Mouse (Mus musculus) embryo, embryonic 9.5 days (tissue): Measurements from ENCODE around the gene Npffr2.
"Not testable (repeated sequence)": the region's sequence is repeated elsewhere in the genome, so short reads cannot be mapped to it uniquely, and the experiment has no call there.

Experiments
- DNase-seq: peaks from one replicate; pipeline ENCODE4 v3.0.0-alpha.2; 2017; ENCODE audit errors: extremely low spot score

Npffr2 gene

GRCm38 (mm10) chr5:89526878-89527578, at the start of gene Npffr2:
TSS of gene Npffr2 (plus strand) at chr5:89527429.
- peak; percentile 65 for DNase-seq

GRCm38 (mm10) chr5:89492560-89492959, 34.7 kb upstream of the Npffr2 start:
- no peak for DNase-seq

DNA sequence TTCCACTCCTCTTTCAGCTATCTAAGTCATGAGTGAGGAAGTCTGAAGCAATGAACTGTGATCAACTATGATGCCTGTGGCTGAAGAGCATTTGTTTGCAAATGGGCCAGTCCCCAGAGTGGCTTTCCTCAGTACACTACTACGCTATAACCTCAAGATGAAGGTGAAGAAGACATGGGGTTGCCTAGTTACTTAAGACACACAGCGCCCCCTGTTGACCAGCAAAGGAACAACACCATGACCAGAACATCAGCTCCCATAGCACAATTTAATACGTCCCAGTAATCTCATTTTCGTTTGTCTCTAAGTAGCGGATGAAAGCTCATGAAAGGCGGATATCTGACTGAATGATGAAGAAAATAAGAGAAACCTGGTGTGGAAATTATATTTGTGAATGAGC, 27.0 kb upstream of the Npffr2 start:
- DNase-seq = no peak

DNA sequence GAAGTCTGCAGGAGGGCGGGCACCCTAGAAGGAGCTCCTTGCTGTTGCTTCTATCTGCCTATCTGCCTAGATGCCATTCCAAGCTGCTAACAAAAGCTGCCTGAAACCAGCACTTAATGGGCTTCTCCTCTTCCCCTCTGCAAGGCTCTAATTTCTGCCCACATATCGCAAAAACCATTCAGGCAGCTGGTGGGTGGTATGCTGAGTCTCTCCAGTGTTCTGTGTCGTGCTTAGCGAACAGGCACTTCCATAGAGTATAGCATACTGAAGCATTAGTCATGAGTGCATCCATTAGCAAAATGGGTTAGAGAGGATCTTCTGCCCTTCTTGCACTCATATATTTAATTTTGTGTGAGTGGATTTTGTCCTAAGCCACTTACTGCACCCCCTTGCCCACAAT, 8.6 kb upstream of the Npffr2 start:
- DNase-seq = no peak

DNA sequence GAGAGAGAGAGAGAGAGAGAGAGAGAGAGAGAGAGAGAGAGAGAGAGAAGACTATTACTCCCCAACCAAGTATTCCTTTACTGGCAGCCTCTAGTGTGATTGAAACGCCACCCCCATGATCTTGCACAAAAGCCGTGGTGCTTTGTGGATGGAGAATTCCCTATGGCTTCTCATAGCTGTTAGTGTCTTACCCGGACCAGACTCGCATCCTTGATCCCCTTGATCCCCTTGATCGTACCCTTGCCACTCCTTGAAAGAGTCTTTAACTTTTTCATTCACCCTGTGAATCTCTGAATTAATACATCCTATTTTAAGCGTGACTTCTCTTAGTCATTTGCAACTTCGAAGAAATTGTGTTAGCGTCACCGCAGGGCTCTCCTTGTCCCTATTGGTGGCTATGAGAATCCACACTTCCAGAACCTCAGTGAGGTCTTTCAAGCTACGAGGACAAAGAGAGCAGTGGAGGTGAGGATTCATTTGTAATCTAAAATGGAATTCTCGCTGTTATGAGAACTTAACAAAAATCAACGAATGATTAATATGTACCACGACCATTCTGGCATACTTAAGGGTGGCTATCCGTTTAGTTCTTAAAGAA, 949 bp upstream of the Npffr2 start:
- peak; percentile 24 for DNase-seq

- peak; percentile 47 for DNase-seq
Observed at GRCm38 (mm10) chr5:89528951-89529350, 1.7 kb downstream of the Npffr2 start.

DNA sequence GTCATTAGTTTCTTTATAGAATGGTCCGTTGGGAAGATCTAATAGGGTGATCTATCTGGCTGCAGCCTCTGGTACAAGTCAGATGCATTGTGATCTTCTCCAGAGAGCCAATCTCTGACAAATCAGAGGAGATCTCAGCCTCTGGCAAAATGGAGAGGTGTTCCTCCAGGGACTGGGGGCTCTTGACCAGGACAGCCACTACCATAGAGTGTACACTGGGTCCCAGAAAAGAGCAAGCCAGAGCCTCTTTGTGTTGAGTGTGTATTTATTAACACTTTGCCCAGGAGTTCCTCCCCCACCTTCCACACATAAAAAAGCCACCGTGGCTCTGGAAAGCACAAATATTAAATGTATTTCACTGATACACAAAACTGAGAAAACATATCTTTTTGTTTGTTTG, 2.2 kb downstream of the Npffr2 start:
- DNase-seq = no peak

DNA sequence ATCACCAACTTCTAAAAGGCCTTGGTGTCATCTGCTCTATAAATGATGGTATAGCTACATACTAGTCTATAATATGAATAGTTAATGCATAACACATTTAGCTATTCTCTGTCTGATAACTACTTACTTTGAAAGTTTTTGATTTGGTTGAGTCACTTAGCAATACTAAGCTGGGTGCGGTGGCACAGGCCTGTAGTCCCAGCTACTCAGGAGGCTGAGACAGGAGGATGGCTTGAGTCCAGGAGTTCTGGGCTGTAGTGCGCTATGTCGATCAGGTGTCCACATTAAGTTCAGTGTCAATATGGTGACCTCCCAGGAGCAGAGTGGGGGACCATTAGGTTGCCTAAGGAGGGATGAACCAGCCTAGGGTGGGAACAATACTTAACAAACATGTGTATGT, 8.8 kb downstream of the Npffr2 start:
- no peak for DNase-seq

- no peak for DNase-seq
Observed at GRCm38 (mm10) chr5:89542472-89542871, 15.2 kb downstream of the Npffr2 start.

- DNase-seq = peak; percentile 64
Observed at GRCm38 (mm10) chr5:89543476-89543875, 16.2 kb downstream of the Npffr2 start.

DNA sequence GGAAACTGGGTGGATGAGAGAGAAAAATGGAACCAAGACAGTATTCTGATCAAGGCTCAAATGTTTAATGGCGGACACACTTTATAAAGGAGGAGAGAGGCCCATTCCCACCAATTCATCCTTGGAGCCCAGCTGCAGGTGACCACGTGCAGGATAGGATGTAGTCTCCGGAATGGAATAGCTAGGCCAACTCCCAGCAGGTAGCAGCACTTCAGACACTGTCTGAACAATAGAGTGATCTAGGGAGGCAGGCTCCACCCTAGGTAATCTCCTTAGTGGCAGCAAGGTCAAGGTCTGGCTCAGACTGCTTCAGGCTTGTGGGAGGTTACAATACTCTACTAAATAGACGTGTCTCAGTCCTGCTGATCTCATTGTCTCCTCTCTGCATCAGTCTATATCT, 31.9 kb downstream of the Npffr2 start:
- DNase-seq = not testable (repeated sequence)

GRCm38 (mm10) chr5:89561381-89561780, 34.2 kb downstream of the Npffr2 start:
- DNase-seq = no peak

GRCm38 (mm10) chr5:89578678-89579077, 51.4 kb downstream of the Npffr2 start:
- DNase-seq = no peak

GRCm38 (mm10) chr5:89579181-89579580, 52.0 kb downstream of the Npffr2 start:
- no peak for DNase-seq

DNA sequence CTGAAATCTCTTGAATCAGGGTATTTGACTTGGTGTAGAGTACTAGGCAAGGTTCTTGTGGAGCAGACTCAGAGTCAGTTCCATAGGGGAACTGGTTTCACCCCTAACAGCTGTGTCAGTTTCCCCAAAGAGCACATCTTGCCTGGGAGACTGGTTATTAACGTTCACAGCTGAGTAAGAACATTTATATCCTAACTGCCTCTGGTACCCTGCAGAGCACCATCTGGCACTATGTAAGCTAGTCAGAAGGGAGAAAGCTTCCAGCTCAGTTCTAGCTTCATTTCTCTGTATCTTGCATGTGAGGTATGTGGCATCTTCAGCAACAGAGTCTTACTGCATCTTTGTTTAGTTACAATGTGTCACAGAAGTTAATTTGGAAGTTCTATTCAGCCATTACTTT, 53.9 kb downstream of the Npffr2 start:
- DNase-seq = no peak

- DNase-seq = no peak
Observed at GRCm38 (mm10) chr5:89581742-89582366, 54.6 kb downstream of the Npffr2 start.

GRCm38 (mm10) chr5:89585021-89585420, 57.8 kb downstream of the Npffr2 start:
- no peak for DNase-seq

DNA sequence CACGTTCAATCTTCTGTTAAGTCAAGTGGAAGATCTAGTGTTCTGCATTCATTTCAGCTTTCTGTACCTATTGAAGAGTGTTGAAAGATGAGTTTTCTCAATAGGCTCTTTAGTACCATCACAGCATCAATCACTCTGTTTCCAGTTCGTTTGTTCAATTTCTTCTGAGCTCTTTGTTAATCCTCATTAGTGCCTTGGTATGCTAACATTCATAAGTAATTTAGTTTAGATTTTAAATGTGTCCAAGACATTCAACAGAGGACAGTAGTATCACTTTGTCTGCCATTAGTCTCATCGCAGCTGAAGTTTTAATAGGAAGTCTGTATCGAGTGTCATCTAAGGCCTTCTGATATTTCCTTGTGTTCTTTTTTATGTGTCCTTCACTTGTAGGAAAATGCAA, 65.1 kb downstream of the Npffr2 start:
- DNase-seq = no peak

- peak; percentile 5 for DNase-seq
Observed at GRCm38 (mm10) chr5:89611322-89612015, 84.2 kb downstream of the Npffr2 start.

GRCm38 (mm10) chr5:89612262-89612661, 85.0 kb downstream of the Npffr2 start:
- no peak for DNase-seq

GRCm38 (mm10) chr5:89631599-89631998, 104.4 kb downstream of the Npffr2 start:
- DNase-seq = no peak
